29 mouse cellular contexts compared by ENCODE assay signal in genomic region chr4:105076152-105076551, GRCm38 (mm10). TPM values are rescaled to one million over a fixed set of nuclear protein-coding genes. Genes with fewer than 3 reads are reported as not detected.
DNase-seq lines count a peak whose midpoint lies in the region; ATAC-seq and TF ChIP-seq lines count a peak whose summit lies in the region.
"Had no signal": no experiment of that assay in that cellular context is flagged by ENCODE, and none has a peak within 500 bp of the region (broad histone marks: within the 10 kb centered on the region; RNA-seq: fewer than 3 reads in every experiment).

No protein-coding gene starts in this region.

- intact Hi-C loops in left cerebral cortex, postnatal 10 days (cut with DNase I) = no loop called here

- peak; percentile 80 for DNase-seq in liver, adult 2 months (ENCODE audit: extremely low read depth, low read depth, low spot score)
- no peak for DNase-seq in liver, embryonic 11.5 days (ENCODE audit: low spot score)
- peak; percentile 40 to 86 for DNase-seq in kidney, postnatal 36 days
- no peak for DNase-seq in left cerebral cortex, postnatal 10 days (ENCODE audit: extremely low spot score in 1 of 2, low spot score in 2 of 2)
- no peak for DNase-seq in thymus, postnatal 25 days
- DNase-seq: adrenal gland, adult 8-10 months; B cell, adult 2 months; cerebellum, adult 8-10 months; cerebellum, postnatal 25 days; forebrain, postnatal 0 days; gastrocnemius, postnatal 10 days; heart, postnatal 10 days; layer of hippocampus, adult 9-11 months; liver; lung, postnatal 36 days; right cerebral cortex, adult 18-20 months; right cerebral cortex, postnatal 4 days; thymus, adult 2 months; thymus, postnatal 4 days had no signal

- no peaks in the 10 kb centered on the region for H3K9me3 ChIP-seq in liver, embryonic 11.5 days (ENCODE audit: control insufficient read depth, low read length)
- no peaks in the 10 kb centered on the region for H3K9me3 ChIP-seq in kidney, embryonic 16.5 days (ENCODE audit: low read length)
- H3K9me3 ChIP-seq: embryonic facial prominence, embryonic 10.5 days; embryonic facial prominence, embryonic 15.5 days; forebrain, embryonic 12.5 days; heart, embryonic 13.5 days; hindbrain, embryonic 15.5 days; lung, embryonic 15.5 days had no signal

- TF ChIP-seq POLR2A in liver, adult 2 months (IDR thresholded peaks at IDR 0.05; ENCODE audit: extremely low read depth, insufficient read depth, low read length) = no peak

- peaks cover 25% of the 10 kb centered on the region; the same call in 1 of the 2 replicates for H3K79me2 ChIP-seq in liver, adult 2 months (ENCODE audit: control insufficient read depth, insufficient read depth, low read length)

- 43% methylated on average over 6 of the region's 6 CpGs for WGBS in liver, adult 2 months
- WGBS in liver, embryonic 11.5 days = 89% methylated on average over 6 of the region's 6 CpGs
- WGBS in kidney, embryonic 16.5 days = 74% methylated on average over 6 of the region's 6 CpGs

- H3K4me3 ChIP-seq in liver, adult 2 months (ENCODE audit: insufficient read depth, low read depth, low read length) = no peak overlapping the region
- no peak overlapping the region for H3K4me3 ChIP-seq in liver, embryonic 11.5 days (ENCODE audit: low read depth, low read length)
- no peak overlapping the region for H3K4me3 ChIP-seq in kidney, embryonic 16.5 days (ENCODE audit: low read length)
- H3K4me3 ChIP-seq: embryonic facial prominence, embryonic 10.5 days; embryonic facial prominence, embryonic 15.5 days; forebrain, embryonic 12.5 days; heart, embryonic 13.5 days; hindbrain, embryonic 15.5 days; lung, embryonic 15.5 days had no signal

- no peak overlapping the region; the same call in 1 of the 2 replicates for H3K27ac ChIP-seq in liver, adult 2 months (replicated peaks; ENCODE audit: insufficient read depth, low read depth, low read length)
- no peak overlapping the region for H3K27ac ChIP-seq in liver, embryonic 11.5 days (ENCODE audit: low read depth, low read length)
- peak overlapping the region; percentile 43; the same call in 1 of the 2 replicates for H3K27ac ChIP-seq in kidney, embryonic 16.5 days (ENCODE audit: low read length)
- H3K27ac ChIP-seq: embryonic facial prominence, embryonic 10.5 days; embryonic facial prominence, embryonic 15.5 days; forebrain, embryonic 12.5 days; heart, embryonic 13.5 days; hindbrain, embryonic 15.5 days; lung, embryonic 15.5 days had no signal

- peaks cover 23% of the 10 kb centered on the region for H3K4me1 ChIP-seq in liver, adult 2 months (ENCODE audit: control insufficient read depth, insufficient read depth, low read length)
- no peaks in the 10 kb centered on the region for H3K4me1 ChIP-seq in liver, embryonic 11.5 days (replicated peaks; ENCODE audit: control insufficient read depth, insufficient read depth, low read length)
- H3K4me1 ChIP-seq in kidney, embryonic 16.5 days (ENCODE audit: insufficient read depth, low read length) = 0 out of 2 replicates have a peak, but pooled peaks cover 3% of the 10 kb centered on the region
- H3K4me1 ChIP-seq: embryonic facial prominence, embryonic 10.5 days; embryonic facial prominence, embryonic 15.5 days; forebrain, embryonic 12.5 days; hindbrain, embryonic 15.5 days; lung, embryonic 15.5 days had no signal

- no peaks in the 10 kb centered on the region for H3K27me3 ChIP-seq in liver, adult 2 months (ENCODE audit: control insufficient read depth, insufficient read depth, low read length)
- no peaks in the 10 kb centered on the region for H3K27me3 ChIP-seq in liver, embryonic 11.5 days (replicated peaks; ENCODE audit: control insufficient read depth, insufficient read depth, low read length)
- H3K27me3 ChIP-seq in kidney, embryonic 16.5 days (ENCODE audit: insufficient read depth, low read length) = no peaks in the 10 kb centered on the region
- H3K27me3 ChIP-seq: embryonic facial prominence, embryonic 15.5 days; forebrain, embryonic 12.5 days; heart, embryonic 13.5 days; hindbrain, embryonic 15.5 days; lung, embryonic 15.5 days had no signal

- no peak overlapping the region for H3K4me2 ChIP-seq in liver, embryonic 11.5 days
- H3K4me2 ChIP-seq in kidney, embryonic 16.5 days (replicated peaks; ENCODE audit: low read depth, low read length) = no peak overlapping the region
- H3K4me2 ChIP-seq: embryonic facial prominence, embryonic 15.5 days; forebrain, embryonic 12.5 days; heart, embryonic 13.5 days; hindbrain, embryonic 15.5 days; lung, embryonic 15.5 days; midbrain, embryonic 11.5 days had no signal

- no peak for TF ChIP-seq CTCF in liver, adult 2 months (IDR thresholded peaks at IDR 0.05; ENCODE audit: low read depth, low read length)

- H3K9ac ChIP-seq in liver, adult 2 months (ENCODE audit: low read depth, low read length) = no peak overlapping the region
- no peak overlapping the region for H3K9ac ChIP-seq in liver, embryonic 11.5 days (ENCODE audit: low read depth, low read length)
- H3K9ac ChIP-seq in kidney, embryonic 16.5 days (replicated peaks; ENCODE audit: low read length) = no peak overlapping the region
- H3K9ac ChIP-seq: embryonic facial prominence, embryonic 15.5 days; forebrain, embryonic 12.5 days; forebrain, postnatal 0 days; heart, embryonic 13.5 days; hindbrain, embryonic 15.5 days; lung, embryonic 15.5 days had no signal

- H3K36me3 ChIP-seq in liver, adult 2 months (ENCODE audit: control insufficient read depth, insufficient read depth, low read length) = 0 out of 2 replicates have a peak, but pooled peaks cover 2% of the 10 kb centered on the region
- no peaks in the 10 kb centered on the region for H3K36me3 ChIP-seq in liver, embryonic 11.5 days (ENCODE audit: control insufficient read depth, insufficient read depth, low read length)
- no peaks in the 10 kb centered on the region for H3K36me3 ChIP-seq in kidney, embryonic 16.5 days (ENCODE audit: insufficient read depth, low read length)
- H3K36me3 ChIP-seq: embryonic facial prominence, embryonic 10.5 days; embryonic facial prominence, embryonic 15.5 days; forebrain, embryonic 12.5 days; hindbrain, embryonic 15.5 days; lung, embryonic 15.5 days had no signal

- no peak for ATAC-seq in liver, embryonic 11.5 days (replicated peaks; ENCODE audit: low FRiP score)
- ATAC-seq in kidney, embryonic 16.5 days (ENCODE audit: low FRiP score, low TSS enrichment) = peak; percentile 87
- ATAC-seq: activated CD4-positive, CD25-positive, alpha-beta regulatory T cell, adult 4 months; forebrain, postnatal 0 days; midbrain, embryonic 16.5 days had no signal

RNA-seq across cellular contexts. Expression of gene Prkaa2, which starts 33.5 kb away (rescaled TPM):
- total RNA-seq in liver, adult 2 months (2014; rRNA removed) = 21.3 and 24.9 TPM in 2 replicates
- 8.2 and 11.3 TPM in 2 replicates for polyA plus RNA-seq in liver, adult 2 months (2012; rRNA removed)
- polyA plus RNA-seq in liver, embryonic 11.5 days (2014; fragmentation: Nextera tagmentation; extraction: Ambion mirVana) = 0.56 and 0.99 TPM in 2 replicates
- polyA plus RNA-seq in kidney, embryonic 16.5 days (2015; fragmentation: Nextera tagmentation; extraction: Ambion mirVana) = 8.8 and 9.1 TPM in 2 replicates
- 10 to 100 TPM; 33.1 to 36.4 TPM for total RNA-seq in left cerebral cortex, postnatal 10 days (2021)

Comparison
In these comparisons a context has a peak if more than half of its experiments do, and no peak if none do; other contexts are left out.
1. DNase-seq: peak in liver, adult 2 months (single experiment) and kidney, postnatal 36 days (2 of 2); none in liver, embryonic 11.5 days (single experiment), left cerebral cortex, postnatal 10 days (0 of 2) and thymus, postnatal 25 days (single experiment).